Mouse (Mus musculus): ENCODE measurements around the gene Lhb. TPM values are rescaled to one million over a fixed set of nuclear protein-coding genes. Genes with fewer than 3 reads are reported as not detected.
A peak's percentile ranks its signal among the peaks of the same experiment; 100 is the strongest.

The Lhb gene
- total RNA-seq, 2 experiments from 2014 or later: not detected

- peak; percentile 74 to 75 for DNase-seq (ENCODE audit: low spot score in 2 of 2)
Measured at GRCm38 (mm10) chr7:45470869-45471268, 50.2 kb downstream of the Lhb start.

Small RNA genes lying within 50 kb of the gene (microRNA-seq; reads per million reads assigned to microRNA genes)
- 0 to 0.21 reads per million in 2 experiments for gene Gm22133

Other genes starting within 250 kb of the Lhb start
- gene Gfy, start 241.3 kb upstream of the Lhb start, total RNA-seq (2021): under 1 TPM; 0.26 to 0.40 TPM
- gene Pth2, start 239.8 kb upstream of the Lhb start, total RNA-seq (2021): not detected
- gene Ccdc155, start 215.9 kb upstream of the Lhb start, total RNA-seq (2021): 1 to 10 TPM; 4.9 to 9.7 TPM
- gene Dkkl1, start 208.7 kb upstream of the Lhb start, total RNA-seq (2021): 10 to 100 TPM; 33.6 to 38.3 TPM
- gene Tead2, start 205.1 kb upstream of the Lhb start, total RNA-seq (2021): 1 to 10 TPM; 2.1 to 4.3 TPM
- gene Cd37, start 181.7 kb upstream of the Lhb start, total RNA-seq (2021): 1 to 10 TPM; 4.8 to 5.3 TPM
- gene Slc6a16, start 179.7 kb upstream of the Lhb start, total RNA-seq (2021): 1 to 10 TPM; 1.7 to 1.9 TPM
- gene Slc6a21, start 143.3 kb upstream of the Lhb start, total RNA-seq (2021): not detected
- 10 to 100 TPM; 19.0 to 26.5 TPM for gene Trpm4, start 87.0 kb upstream of the Lhb start, total RNA-seq (2021)
- gene Hrc, start 85.5 kb upstream of the Lhb start, total RNA-seq (2021): under 1 TPM; 0.19 to 0.30 TPM
- 100 to 1,000 TPM; 154 to 170 TPM for gene Ppfia3, start 53.8 kb upstream of the Lhb start, total RNA-seq (2021)
- 100 to 1,000 TPM; 133 to 165 TPM for gene Lin7b, start 50.2 kb upstream of the Lhb start, total RNA-seq (2021)
- 100 to 1,000 TPM; 372 to 395 TPM for gene Snrnp70, start 25.1 kb upstream of the Lhb start, total RNA-seq (2021)
- not detected for gene Kcna7, start 15.2 kb upstream of the Lhb start, total RNA-seq (2021)
- under 1 TPM in 1 of 2 experiments, not detected in 1; 0.19 TPM for gene Ntf5, start 7.1 kb upstream of the Lhb start, total RNA-seq (2021)
- gene Gys1, start 14.0 kb downstream of the Lhb start, total RNA-seq (2021): 10 to 100 TPM; 15.1 to 18.1 TPM
- gene Ruvbl2, start 17.3 kb downstream of the Lhb start, total RNA-seq (2021): 10 to 100 TPM; 32.4 to 34.5 TPM
- 100 to 1,000 TPM; 218 to 238 TPM for gene Ftl1, start 39.1 kb downstream of the Lhb start, total RNA-seq (2021)
- 10 to 100 TPM; 55.2 to 59.3 TPM for gene Bax, start 46.1 kb downstream of the Lhb start, total RNA-seq (2021)
- under 1 TPM in 1 of 2 experiments, not detected in 1; 0.21 TPM for gene Tulp2, start 61.1 kb downstream of the Lhb start, total RNA-seq (2021)
- gene Gm45808, start 66.0 kb downstream of the Lhb start, total RNA-seq (2021): 1 to 10 TPM; 2.5 to 3.8 TPM
- gene Dhdh, start 68.0 kb downstream of the Lhb start, total RNA-seq (2021): 1 to 10 TPM; 3.9 to 4.7 TPM
- gene Nucb1, start 89.6 kb downstream of the Lhb start, total RNA-seq (2021): 100 to 1,000 TPM; 111 to 112 TPM
- gene Ppp1r15a, start 105.4 kb downstream of the Lhb start, total RNA-seq (2021): 10 to 100 TPM; 23.1 to 25.9 TPM
- gene Plekha4, start 105.5 kb downstream of the Lhb start, total RNA-seq (2021): 1 to 10 TPM; 6.1 to 8.2 TPM
- under 1 TPM; 0.37 to 0.56 TPM for gene Hsd17b14, start 134.1 kb downstream of the Lhb start, total RNA-seq (2021)
- gene Bcat2, start 149.3 kb downstream of the Lhb start, total RNA-seq (2021): 10 to 100 TPM; 25.3 to 26.9 TPM
- gene Fgf21, start 194.7 kb downstream of the Lhb start, total RNA-seq (2021): not detected
- gene Fut1, start 196.5 kb downstream of the Lhb start, total RNA-seq (2021): not detected
- gene Izumo1, start 201.0 kb downstream of the Lhb start, total RNA-seq (2021): under 1 TPM in 1 of 2 experiments, not detected in 1; 0.21 TPM
- 1 to 10 TPM; 6.4 to 7.9 TPM for gene Rasip1, start 206.7 kb downstream of the Lhb start, total RNA-seq (2021)
- 1 to 10 TPM; 2.0 to 2.6 TPM for gene Mamstr, start 219.2 kb downstream of the Lhb start, total RNA-seq (2021)
- under 1 TPM; 0.12 to 0.26 TPM for gene Fut2, start 245.6 kb downstream of the Lhb start, total RNA-seq (2021)

Measured in left cerebral cortex, adult 18-20 months (tissue).